Mouse (Mus musculus) intestine, embryonic 15.5 days (tissue): ENCODE measurements at regions not wholly inside any gene's neighbourhood (a gene's known extent, or its start where the extent isn't known, plus 50 kb on each side); places are given as distances from the start of the nearest gene placed in this dataset.

Source experiments
- ATAC-seq: fragments of 200-750 bp; cut with Nextera tagmentation; 2 replicates; pipeline ENCODE4 v1.8.0; 2017; ENCODE audit warnings: moderate TSS enrichment, moderate library complexity
- H3K27ac ChIP-seq: fragments of 300-500 bp; sonication (generic); 2 replicates; pipeline ENCODE4 v1.5.1; 2015; ENCODE audit warnings: mild to moderate bottlenecking, inconsistent platforms
- H3K27me3 ChIP-seq: fragments of 300-500 bp; sonication (generic); replicated peaks from 2 replicates; pipeline ENCODE4 v1.6.1; 2015; ENCODE audit warnings: inconsistent platforms
- H3K36me3 ChIP-seq: fragments of 300-500 bp; sonication (generic); 2 replicates; pipeline ENCODE4 v1.6.1; 2015; ENCODE audit warnings: inconsistent platforms
- H3K4me1 ChIP-seq: fragments of 300-500 bp; sonication (generic); replicated peaks from 2 replicates; pipeline ENCODE4 v1.6.1; 2015; ENCODE audit warnings: inconsistent platforms
- H3K4me2 ChIP-seq: fragments of 300-500 bp; sonication (generic); replicated peaks from 2 replicates; pipeline ENCODE4 v1.6.1; 2015; ENCODE audit warnings: mild to moderate bottlenecking, inconsistent platforms
- H3K4me3 ChIP-seq: fragments of 300-500 bp; sonication (generic); replicated peaks from 2 replicates; pipeline ENCODE4 v1.5.1; 2015; ENCODE audit warnings: inconsistent platforms
- H3K9ac ChIP-seq: fragments of 300-500 bp; sonication (generic); 2 replicates; pipeline ENCODE4 v1.6.1; 2015; ENCODE audit warnings: inconsistent platforms
- H3K9me3 ChIP-seq: fragments of 300-500 bp; sonication (generic); 2 replicates; pipeline ENCODE4 v1.6.1; 2016; ENCODE audit warnings: inconsistent platforms
- WGBS: fragments of 180-500 bp; shearing (Covaris S2); methylation state at CpG from one replicate; pipeline ENCODE4 v1.1.7; 2015; 5-methylcytosine and 5-hydroxymethylcytosine counted together

DNA sequence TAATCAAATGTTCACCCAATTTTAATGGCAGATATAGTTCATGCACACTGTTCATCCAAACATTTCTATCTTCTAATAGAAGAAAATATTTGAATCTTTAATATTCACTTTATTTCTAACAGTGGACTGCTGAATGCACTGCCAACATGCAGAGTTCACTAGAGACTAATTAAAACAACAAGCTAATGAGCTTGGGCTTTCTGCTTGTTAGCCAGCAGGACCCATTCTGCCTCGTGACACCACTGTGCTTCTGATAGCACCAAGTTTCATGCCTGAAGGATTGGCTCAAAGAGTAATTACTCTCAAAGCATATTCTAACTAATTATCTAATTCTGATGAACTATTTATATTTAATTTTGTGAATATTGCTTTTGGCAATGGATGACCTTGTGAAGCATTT, 1532.8 kb upstream of the Cntnap5a start:
- H3K4me1 ChIP-seq, result no peaks in the 10 kb centered on the region
- H3K4me3 ChIP-seq, result no peak overlapping the region
- H3K9ac ChIP-seq, result no peak overlapping the region
- no peak for ATAC-seq
- WGBS, result 49% methylated on average over 1 of the region's 1 CpGs
- no peaks in the 10 kb centered on the region for H3K27me3 ChIP-seq
- no peaks in the 10 kb centered on the region for H3K9me3 ChIP-seq
- H3K4me2 ChIP-seq, result no peak overlapping the region
- no peaks in the 10 kb centered on the region for H3K36me3 ChIP-seq
- H3K27ac ChIP-seq, result no peak overlapping the region

DNA sequence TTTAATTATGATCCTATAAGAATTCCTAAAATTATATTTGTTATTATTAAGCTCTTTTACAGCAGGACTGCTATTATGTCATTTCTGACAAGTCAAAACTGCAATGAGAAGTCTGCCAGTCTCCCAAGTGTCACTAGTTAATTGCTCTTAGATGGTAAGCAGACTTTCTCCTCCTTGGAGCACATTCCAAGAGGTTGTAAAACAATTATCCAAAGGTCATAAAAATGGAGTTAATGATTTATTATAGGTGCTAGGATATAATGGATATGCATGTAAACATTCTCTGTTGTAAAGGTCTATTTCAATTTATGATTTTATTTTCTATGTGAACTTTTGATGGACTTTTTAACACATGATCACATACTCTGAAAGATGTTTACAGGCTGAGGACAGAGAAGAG, 1531.7 kb upstream of the Cntnap5a start:
- no peak overlapping the region for H3K4me3 ChIP-seq
- no peaks in the 10 kb centered on the region for H3K27me3 ChIP-seq
- no peaks in the 10 kb centered on the region for H3K36me3 ChIP-seq
- H3K9me3 ChIP-seq, result no peaks in the 10 kb centered on the region
- peak; percentile 91 for ATAC-seq
- H3K4me1 ChIP-seq, result no peaks in the 10 kb centered on the region
- H3K27ac ChIP-seq, result no peak overlapping the region
- H3K9ac ChIP-seq, result no peak overlapping the region
- H3K4me2 ChIP-seq, result no peak overlapping the region
